Mouse (Mus musculus): ENCODE results near the gene Lin52.

DNA sequence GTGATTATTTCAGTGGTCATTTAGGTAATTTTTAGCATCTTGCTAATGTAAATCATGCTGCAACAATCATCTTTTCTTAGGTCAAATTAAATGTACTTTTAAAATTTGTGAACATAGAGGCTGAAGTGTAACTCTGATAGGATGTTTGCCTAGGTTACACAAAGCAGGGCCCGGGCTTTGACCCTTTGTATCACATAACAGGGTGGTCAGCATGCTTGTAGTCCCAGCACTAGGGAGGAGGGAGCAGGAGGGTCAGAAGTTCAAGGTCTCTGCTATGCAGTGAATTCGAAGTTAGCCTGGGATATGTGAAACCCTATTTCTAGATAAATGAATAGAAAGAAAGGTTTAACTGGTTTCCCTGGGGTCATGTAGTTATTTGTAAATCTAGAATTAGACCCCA is 30.0 kb downstream of the Lin52 start:
- no peak for TF ChIP-seq CTCF (IDR thresholded peaks at IDR 0.05)
- TF ChIP-seq EP300 (IDR thresholded peaks at IDR 0.05), result no peak
